Mouse (Mus musculus) midbrain, postnatal 0 days (tissue): ENCODE data around the gene Pcf11. TPM values are rescaled to one million over a fixed set of nuclear protein-coding genes. Genes with fewer than 3 reads are reported as not detected.

Experiments used
- ATAC-seq: fragments of 200-750 bp; cut with Nextera tagmentation; 2 replicates; pipeline ENCODE4 v1.8.0; 2017; ENCODE audit warnings: moderate number of reproducible peaks, mild to moderate bottlenecking, moderate TSS enrichment, moderate library complexity; ENCODE audit not compliant: low FRiP score
- DNase-seq: peaks from one replicate; pipeline ENCODE4 v3.0.0-alpha.2; 2015; ENCODE audit warnings: low spot score
- H3K27ac ChIP-seq: fragments of 300-500 bp; sonication (generic); 2 replicates; pipeline ENCODE4 v1.5.1; 2014; ENCODE audit warnings: low read depth, mild to moderate bottlenecking, low read length, mixed read lengths
- H3K27me3 ChIP-seq: fragments of 300-500 bp; sonication (generic); 2 replicates; pipeline ENCODE4 v1.6.1; 2014; ENCODE audit warnings: low read length, control low read depth, mixed read lengths; ENCODE audit not compliant: insufficient read depth
- H3K36me3 ChIP-seq: fragments of 300-500 bp; sonication (generic); 2 replicates; pipeline ENCODE4 v1.6.1; 2014; ENCODE audit warnings: low read length, control low read depth, mixed read lengths; ENCODE audit not compliant: insufficient read depth
- H3K4me1 ChIP-seq: fragments of 300-500 bp; sonication (generic); 2 replicates; pipeline ENCODE4 v1.6.1; 2014; ENCODE audit warnings: mild to moderate bottlenecking, control low read depth, antibody characterized with exemption, low read length, mixed read lengths; ENCODE audit not compliant: insufficient read depth
- H3K4me2 ChIP-seq: fragments of 300-500 bp; sonication (generic); 2 replicates; pipeline ENCODE4 v1.6.1; 2014; ENCODE audit warnings: low read depth, mild to moderate bottlenecking, low read length, mixed read lengths; ENCODE audit not compliant: poor library complexity, severe bottlenecking
- H3K4me3 ChIP-seq: fragments of 300-500 bp; sonication (generic); 2 replicates; pipeline ENCODE4 v1.5.1; 2014; ENCODE audit warnings: low read depth, mild to moderate bottlenecking, low read length, moderate library complexity
- H3K9ac ChIP-seq: fragments of 300-500 bp; sonication (generic); replicated peaks from 2 replicates; pipeline ENCODE4 v1.6.1; 2014; ENCODE audit warnings: mild to moderate bottlenecking, low read length, moderate library complexity, mixed read lengths; ENCODE audit not compliant: poor library complexity, severe bottlenecking
- H3K9me3 ChIP-seq: fragments of 300-500 bp; sonication (generic); 2 replicates; pipeline ENCODE4 v1.6.1; 2016; ENCODE audit warnings: low read length, control low read depth
- CTCF ChIP-seq: IDR thresholded peaks from 2 replicates; pipeline ENCODE4 v1.5.1; 2016; ENCODE audit warnings: antibody characterized with exemption, mild to moderate bottlenecking
- WGBS: fragments of 180-500 bp; shearing (Covaris S2); extraction: QIAGEN DNeasy Blood & Tissue Kit; methylation state at CpG from one replicate; pipeline ENCODE4 v1.1.7; 2014; 5-methylcytosine and 5-hydroxymethylcytosine counted together
- polyA plus RNA-seq: library from polyadenylated mRNA; unstranded; fragments of >200 nt; fragmentation: Nextera tagmentation; extraction: Ambion mirVana; gene quantifications from 2 replicates; pipeline ENCODE4 v1.2.1, GENCODE M21; 2015
- total RNA-seq: library from RNA; depleted of rRNA; stranded (reverse); fragments of >200 nt; gene quantifications from 2 replicates; pipeline ENCODE4 v1.2.3, GENCODE M21; 2014; rRNA removed

Gene Pcf11
- total and polyA plus RNA-seq, 2 experiments from 2014 or later = 14.7 to 34.6 TPM

DNA sequence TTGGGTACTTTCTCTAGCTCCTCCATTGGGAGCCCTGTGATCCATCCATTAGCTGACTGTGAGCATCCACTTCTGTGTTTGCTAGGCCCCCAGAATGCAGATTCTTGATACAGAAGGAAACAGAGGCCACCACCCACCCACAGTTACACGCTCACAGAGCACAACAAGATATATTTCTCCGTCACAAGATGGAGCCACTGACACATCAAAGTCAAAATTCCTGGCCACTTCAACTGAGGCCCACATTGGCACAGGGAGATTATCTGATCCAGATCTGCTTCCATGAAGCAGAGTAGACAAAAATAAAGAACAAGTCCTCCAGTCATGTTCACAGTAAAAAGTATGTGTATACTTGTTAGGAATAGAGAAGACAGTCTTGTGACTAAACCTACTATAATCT, 39.6 kb downstream of the Pcf11 start:
- H3K4me1 ChIP-seq = no peaks in the 10 kb centered on the region
- no peaks in the 10 kb centered on the region for H3K27me3 ChIP-seq
- no peak overlapping the region for H3K4me3 ChIP-seq
- peak; percentile 67 for TF ChIP-seq CTCF
- DNase-seq = peak; percentile 60
- H3K4me2 ChIP-seq = no peak overlapping the region
- H3K9ac ChIP-seq = no peak overlapping the region
- WGBS = 46% methylated on average over 2 of the region's 2 CpGs
- H3K36me3 ChIP-seq = no peaks in the 10 kb centered on the region
- no peak for ATAC-seq
- no peak overlapping the region for H3K27ac ChIP-seq
- no peaks in the 10 kb centered on the region for H3K9me3 ChIP-seq

DNA sequence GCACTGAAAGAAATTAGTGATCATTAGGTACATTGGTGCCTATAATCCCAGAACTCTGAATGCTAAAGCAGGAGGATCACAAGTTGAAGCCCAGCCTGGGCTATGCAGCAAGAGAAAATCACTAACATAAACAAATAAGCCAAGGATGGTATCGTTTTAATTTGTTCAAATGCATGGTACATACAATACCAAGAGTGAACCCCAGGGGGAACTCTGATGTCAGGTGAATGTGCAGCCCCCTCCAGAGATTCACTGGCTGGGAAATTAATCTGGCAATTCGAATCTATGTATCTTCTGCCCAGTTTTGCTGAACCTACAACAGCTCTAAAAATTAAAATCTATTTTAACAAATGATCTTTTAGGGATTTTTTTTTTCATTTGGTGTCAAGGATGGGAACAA, 45.2 kb downstream of the Pcf11 start:
- ATAC-seq (no peak), DNase-seq (peak; percentile 18)
- Histone ChIP-seq H3K9ac (no peak overlapping the region), H3K4me3 (no peak overlapping the region), H3K9me3 (no peaks in the 10 kb centered on the region), H3K4me2 (no peak overlapping the region), H3K27ac (no peak overlapping the region), H3K36me3 (peaks cover 9% of the 10 kb centered on the region; the same call in 1 of the 2 replicates), H3K4me1 (no peaks in the 10 kb centered on the region), H3K27me3 (no peaks in the 10 kb centered on the region)
- TF ChIP-seq CTCF = peak; percentile 54
- WGBS = 53% methylated on average over 2 of the region's 2 CpGs

DNA sequence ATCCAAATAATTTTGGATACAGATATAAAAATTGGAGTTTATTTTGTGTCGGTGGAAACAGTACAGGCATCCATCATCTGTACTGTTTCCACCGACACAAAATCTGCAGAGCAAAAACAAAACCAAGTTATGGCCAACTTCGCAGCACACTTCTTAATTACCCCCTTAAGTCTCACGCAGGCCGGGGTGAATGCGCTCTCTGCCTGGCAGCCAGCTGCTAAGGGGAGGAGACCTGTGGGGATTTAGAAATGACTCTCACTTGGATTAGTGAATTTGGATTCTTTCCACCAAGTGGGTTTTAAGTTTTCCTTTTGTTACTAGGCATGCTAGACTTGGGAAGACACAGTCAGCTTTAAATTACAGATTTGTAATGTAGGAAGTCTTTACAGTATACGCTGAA, 58.9 kb downstream of the Pcf11 start:
- no peaks in the 10 kb centered on the region for H3K27me3 ChIP-seq
- ATAC-seq (no peak), DNase-seq (no peak)
- no peaks in the 10 kb centered on the region for H3K4me1 ChIP-seq
- no peak overlapping the region for H3K4me3 ChIP-seq
- no peaks in the 10 kb centered on the region for H3K9me3 ChIP-seq
- H3K9ac ChIP-seq = no peak overlapping the region
- H3K27ac ChIP-seq = no peak overlapping the region
- peaks cover 13% of the 10 kb centered on the region for H3K36me3 ChIP-seq
- WGBS = 56% methylated on average over 7 of the region's 7 CpGs
- no peak for TF ChIP-seq CTCF
- H3K4me2 ChIP-seq = no peak overlapping the region

DNA sequence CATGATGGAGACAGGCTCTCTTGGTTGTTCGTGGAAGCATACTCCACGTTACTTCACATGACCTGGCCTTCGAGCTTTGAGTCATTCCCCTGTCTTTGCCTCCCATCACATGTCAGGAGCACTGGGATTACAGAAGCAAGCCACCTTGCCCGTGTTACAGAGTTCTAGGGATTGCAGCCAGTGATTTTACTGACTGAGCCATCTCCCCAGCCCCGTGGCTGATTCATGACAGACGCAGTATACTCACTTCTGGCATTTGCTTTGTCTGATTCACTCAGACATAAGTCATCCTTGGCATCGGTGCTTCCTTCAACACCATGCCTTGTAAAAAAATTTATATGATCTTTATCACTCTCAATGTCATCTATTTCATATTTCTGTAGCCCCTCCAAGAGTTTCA, 64.8 kb downstream of the Pcf11 start:
- no peaks in the 10 kb centered on the region for H3K4me1 ChIP-seq
- DNase-seq = no peak

More for the DNA sequence above, 64.8 kb downstream of the Pcf11 start:
- no peaks in the 10 kb centered on the region for H3K9me3 ChIP-seq
- no peaks in the 10 kb centered on the region for H3K27me3 ChIP-seq
- WGBS = 93% methylated on average over 7 of the region's 7 CpGs
- H3K4me3 ChIP-seq = no peak overlapping the region
- no peak for ATAC-seq
- TF ChIP-seq CTCF = no peak
- no peak overlapping the region for H3K4me2 ChIP-seq
- no peak overlapping the region for H3K27ac ChIP-seq
- H3K36me3 ChIP-seq = peaks cover 19% of the 10 kb centered on the region
- H3K9ac ChIP-seq = no peak overlapping the region

Other genes starting within 250 kb of the Pcf11 start
- 39.6 and 52.2 TPM in 2 replicates for gene Ccdc90b, start 108.8 kb downstream of the Pcf11 start, total RNA-seq
- gene Ccdc90b, start 108.8 kb downstream of the Pcf11 start, polyA plus RNA-seq = 44.1 and 47.3 TPM in 2 replicates
- 25.8 and 29.3 TPM in 2 replicates for gene Ankrd42, start 32.8 kb downstream of the Pcf11 start, total RNA-seq
- 20.6 and 23.0 TPM in 2 replicates for gene Ankrd42, start 32.8 kb downstream of the Pcf11 start, polyA plus RNA-seq
- 37.2 and 44.7 TPM in 2 replicates for gene Rab30, start 71.7 kb upstream of the Pcf11 start, total RNA-seq
- gene Rab30, start 71.7 kb upstream of the Pcf11 start, polyA plus RNA-seq = 13.6 and 18.5 TPM in 2 replicates
- 3.4 and 3.7 TPM in 2 replicates for gene Ddias, start 204.3 kb upstream of the Pcf11 start, total RNA-seq
- gene Ddias, start 204.3 kb upstream of the Pcf11 start, polyA plus RNA-seq = 2.2 and 2.4 TPM in 2 replicates
- 20.1 and 22.1 TPM in 2 replicates for gene Prcp, start 204.5 kb upstream of the Pcf11 start, total RNA-seq
- 12.8 and 14.3 TPM in 2 replicates for gene Prcp, start 204.5 kb upstream of the Pcf11 start, polyA plus RNA-seq